Mouse (Mus musculus) brain, embryonic 14.5 days (tissue): ENCODE measurements around the gene Ly86.

Experiments
- CTCF ChIP-seq: fragments of 200-500 bp; IDR thresholded peaks from 2 replicates; pipeline ENCODE4 v1.5.1; 2012; ENCODE audit warnings: inconsistent platforms, mild to moderate bottlenecking, moderate library complexity, borderline replicate concordance; ENCODE audit not compliant: insufficient read depth, insufficient read length; ENCODE audit errors: extremely low read depth
- POLR2A ChIP-seq: fragments of 200-500 bp; IDR thresholded peaks from 2 replicates; pipeline ENCODE4 v1.6.1; 2012; ENCODE audit warnings: mild to moderate bottlenecking, inconsistent platforms, borderline replicate concordance; ENCODE audit not compliant: poor library complexity, insufficient read depth, insufficient read length, severe bottlenecking; ENCODE audit errors: extremely low read depth

GRCm38 (mm10) chr13:37459957-37460930, 115.2 kb downstream of the Ly86 start:
- TF ChIP-seq CTCF (no peak), POLR2A (no peak)
